Mouse (Mus musculus) large intestine, adult 2 months (tissue): ENCODE data around the gene Snx21. TPM values are rescaled to one million over a fixed set of nuclear protein-coding genes. Genes with fewer than 3 reads are reported as not detected.
A peak's percentile ranks its signal among the peaks of the same experiment; 100 is the strongest.
"Not testable (repeated sequence)": the region's sequence is repeated elsewhere in the genome, so short reads cannot be mapped to it uniquely, and the experiment has no call there.

Experiments
- DNase-seq: peaks from one replicate; pipeline ENCODE4 v3.0.0-alpha.2; 2012; ENCODE audit warnings: low read depth, low spot score
- WGBS: fragments of 180-500 bp; shearing (Covaris S2); methylation state at CpG from one replicate; pipeline ENCODE4 v1.1.7; 2018; 5-methylcytosine and 5-hydroxymethylcytosine counted together
- polyA plus RNA-seq: library from polyadenylated mRNA; depleted of rRNA; stranded (reverse); fragments of >200 nt; gene quantifications from 2 replicates; pipeline ENCODE4 v1.2.3, GENCODE M21; 2012

Gene Snx21
- polyA plus RNA-seq, 1 experiment, result 9.9 TPM

DNA sequence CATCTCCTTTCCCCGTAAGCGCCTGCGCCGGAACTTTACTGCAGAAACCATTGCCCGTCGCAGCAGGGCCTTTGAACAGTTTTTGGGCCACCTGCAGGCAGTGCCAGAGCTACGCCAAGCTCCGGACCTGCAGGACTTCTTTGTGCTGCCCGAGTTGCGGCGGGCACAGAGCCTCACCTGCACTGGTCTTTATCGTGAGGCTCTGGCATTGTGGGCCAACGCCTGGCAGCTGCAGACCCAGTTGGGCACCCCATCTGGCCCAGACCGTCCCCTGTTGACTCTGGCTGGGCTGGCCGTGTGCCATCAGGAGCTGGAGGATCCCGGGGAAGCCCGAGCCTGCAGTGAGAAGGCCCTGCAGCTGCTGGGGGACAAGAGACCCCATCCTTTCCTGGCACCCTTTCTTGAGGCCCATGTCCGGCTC lies 6.2 kb downstream of the Snx21 start:
- 86% methylated on average over 18 of the region's 18 CpGs for WGBS
- DNase-seq, result no peak

DNA sequence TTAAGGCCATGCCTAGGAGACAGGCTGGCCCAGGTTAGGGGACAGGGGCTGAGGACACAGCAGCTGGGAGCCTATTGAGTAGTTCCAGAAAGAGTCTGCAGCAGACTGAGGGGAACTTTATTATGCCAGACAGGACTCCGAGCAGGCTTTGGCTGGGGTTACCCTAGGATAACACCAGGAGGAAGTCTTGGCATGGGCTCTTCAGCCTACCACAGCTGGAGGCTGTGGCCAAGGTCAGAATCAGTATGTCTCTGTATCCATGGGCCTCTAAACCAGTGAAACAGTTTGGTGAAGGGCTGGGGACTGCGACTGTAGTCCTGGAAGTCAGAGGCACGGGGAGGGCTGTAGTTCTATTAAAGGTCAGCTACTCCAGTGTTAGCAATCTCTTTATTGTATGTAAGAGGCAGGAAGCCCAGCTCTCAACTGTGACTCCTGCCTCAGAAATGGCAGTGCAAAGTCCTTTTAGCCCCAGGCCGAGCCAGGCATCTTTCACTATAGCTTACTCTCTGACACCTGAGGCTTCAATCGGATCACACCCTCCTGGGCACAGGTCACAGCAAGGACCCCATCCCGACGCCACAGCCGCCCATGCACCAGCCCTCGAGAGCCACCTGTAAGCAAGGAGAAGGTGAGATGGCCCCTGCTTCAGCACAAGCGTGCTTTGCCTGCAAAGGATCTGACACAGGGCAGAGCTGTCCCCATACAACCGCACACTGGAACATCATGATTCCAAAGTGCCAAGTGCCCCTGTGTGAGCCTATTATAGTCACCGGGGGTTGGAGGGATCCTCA lies 7.0 kb downstream of the Snx21 start:
- WGBS, result 89% methylated on average over 12 of the region's 12 CpGs
- DNase-seq, result no peak

DNA sequence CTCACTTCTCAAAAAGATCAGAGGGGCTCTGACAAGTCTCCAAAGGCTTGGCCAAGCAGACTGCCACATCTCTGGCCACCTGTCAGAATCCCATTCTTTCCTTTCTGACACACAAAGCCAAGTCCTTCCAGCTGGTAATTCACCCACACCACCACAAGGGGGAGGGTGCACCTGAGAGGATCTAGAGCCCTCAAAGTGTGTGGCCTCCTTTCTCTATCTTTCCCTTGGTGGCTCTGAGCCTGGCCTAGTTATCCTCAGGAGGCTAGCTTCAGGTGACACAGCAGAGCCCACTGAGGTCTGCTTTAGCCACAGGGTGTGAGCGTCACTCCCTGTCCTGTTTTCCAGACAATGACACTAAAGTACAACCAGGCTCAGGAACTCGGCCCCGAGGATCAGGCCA lies 7.6 kb downstream of the Snx21 start:
- whole genome bisulfite sequencing, result 77% methylated on average over 3 of the region's 3 CpGs

DNA sequence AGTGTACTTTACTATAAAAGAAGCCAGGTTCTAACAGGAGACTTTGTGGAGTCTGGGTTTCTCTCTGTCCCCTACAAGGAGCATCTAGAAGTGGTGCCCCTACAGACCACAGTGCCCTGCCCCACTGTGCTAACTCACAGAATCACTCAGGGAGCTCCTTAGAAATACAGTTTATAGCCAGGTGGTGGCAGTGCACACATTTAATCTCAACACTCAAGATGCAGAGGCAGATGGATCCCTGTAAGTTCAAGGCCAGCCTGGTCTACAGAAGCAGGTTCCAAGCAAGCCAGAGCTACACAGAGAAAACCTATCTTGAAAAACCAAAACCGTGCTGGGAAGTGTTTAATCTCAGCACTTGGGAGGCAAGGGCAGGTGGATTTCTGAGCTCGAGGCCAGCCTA lies 8.1 kb downstream of the Snx21 start:
- 92% methylated on average over 2 of the region's 2 CpGs for WGBS
- no peak for DNase-seq

More for the DNA sequence above, 7.6 kb downstream of the Snx21 start:
- no peak for DNase-seq

DNA sequence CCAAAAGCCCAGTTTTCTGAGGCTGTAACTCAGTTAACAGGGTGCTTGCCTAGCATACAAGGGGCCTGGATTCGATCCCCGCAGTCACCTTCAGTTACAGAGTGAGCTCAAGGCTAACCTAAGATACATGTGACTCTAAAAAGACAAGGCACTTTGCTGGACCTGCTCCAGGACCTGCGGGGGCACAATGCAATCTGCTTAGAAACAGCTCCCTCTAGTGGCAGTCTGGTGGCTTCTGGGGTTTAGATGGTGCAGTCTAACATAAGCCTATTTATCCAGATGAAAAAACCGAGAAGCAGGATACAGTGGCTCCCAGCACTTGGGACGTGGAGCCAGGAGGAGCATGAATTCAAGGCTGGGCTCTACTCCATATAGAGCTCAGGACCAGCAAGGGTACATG lies 8.7 kb downstream of the Snx21 start:
- WGBS, result 16% methylated on average over 5 of the region's 5 CpGs
- DNase-seq, result no peak

DNA sequence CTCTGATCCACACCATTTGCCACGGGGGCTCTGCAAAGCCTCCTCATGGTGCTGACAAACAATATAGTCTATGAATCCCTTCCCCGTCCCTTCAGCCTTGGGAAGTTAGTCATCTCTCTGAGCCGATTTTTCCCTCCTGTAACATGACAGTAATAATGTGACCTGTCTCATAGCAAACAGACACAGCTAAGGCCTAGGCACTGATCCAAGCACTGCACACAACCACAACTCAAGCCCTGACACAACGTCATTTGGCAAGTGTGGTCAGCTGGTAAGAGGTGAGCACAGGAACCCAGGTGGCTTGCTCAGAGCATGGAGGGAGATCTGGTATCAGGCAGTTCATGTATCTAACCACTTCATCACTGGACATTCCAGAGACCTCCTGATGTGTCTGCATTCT lies 10.2 kb downstream of the Snx21 start:
- WGBS, result 68% methylated on average over 4 of the region's 4 CpGs
- DNase-seq, result no peak

DNA sequence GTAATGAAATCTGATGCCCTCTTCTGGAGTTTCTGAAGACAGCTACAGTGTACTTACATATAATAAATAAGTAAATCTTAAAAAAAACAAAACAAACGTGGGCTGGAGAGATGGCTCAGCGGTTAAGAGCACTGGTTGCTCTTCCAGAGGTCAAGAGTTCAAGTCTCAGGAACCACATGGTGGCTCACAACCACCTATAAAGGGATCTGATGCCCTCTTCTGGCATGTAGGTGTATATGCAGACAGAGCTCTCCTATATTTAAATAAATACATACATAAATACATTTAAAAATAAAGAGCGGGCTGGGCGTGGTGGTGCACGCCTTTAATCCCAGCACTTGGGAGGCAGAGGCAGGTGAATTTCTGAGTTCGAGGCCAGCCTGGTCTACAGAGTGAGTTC lies 12.9 kb downstream of the Snx21 start:
- 57% methylated on average over 6 of the region's 6 CpGs for WGBS
- DNase-seq, result not testable (repeated sequence)

DNA sequence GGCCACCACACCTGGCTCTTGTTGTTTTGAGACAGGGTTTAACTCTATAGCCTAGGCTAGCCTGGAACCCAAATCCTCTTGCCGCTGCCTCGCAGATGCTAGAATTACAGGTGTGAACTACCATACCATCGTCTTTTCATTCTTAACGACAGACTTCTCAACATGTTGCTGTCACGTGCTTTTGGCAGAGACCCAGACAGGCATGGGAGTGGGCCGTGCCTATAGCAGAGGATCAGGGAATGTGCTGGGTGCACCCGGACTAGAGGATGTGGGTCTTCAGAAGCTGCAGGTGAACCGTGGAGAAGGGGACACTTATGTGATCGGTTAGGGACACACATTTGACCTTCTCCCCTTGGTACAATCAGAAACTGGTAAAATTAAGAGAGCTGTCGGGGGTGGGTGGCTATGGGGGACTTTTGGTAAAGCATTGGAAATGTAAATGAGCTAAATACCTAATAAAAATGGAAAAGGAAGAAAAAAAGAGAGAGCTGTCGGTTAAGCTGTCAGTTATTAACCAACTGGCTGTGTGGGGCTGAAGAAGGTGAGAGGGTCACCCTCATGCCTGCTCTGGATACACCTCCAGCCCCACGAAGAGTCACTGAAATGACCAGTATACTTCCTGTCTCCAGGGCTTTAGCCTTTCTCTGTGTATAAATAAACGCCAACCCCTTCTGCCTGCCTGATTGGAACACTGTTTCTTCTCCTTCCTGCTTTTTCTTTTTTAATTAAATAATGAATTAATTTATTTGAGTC lies 14.8 kb downstream of the Snx21 start:
- WGBS, result 82% methylated on average over 13 of the region's 13 CpGs

DNA sequence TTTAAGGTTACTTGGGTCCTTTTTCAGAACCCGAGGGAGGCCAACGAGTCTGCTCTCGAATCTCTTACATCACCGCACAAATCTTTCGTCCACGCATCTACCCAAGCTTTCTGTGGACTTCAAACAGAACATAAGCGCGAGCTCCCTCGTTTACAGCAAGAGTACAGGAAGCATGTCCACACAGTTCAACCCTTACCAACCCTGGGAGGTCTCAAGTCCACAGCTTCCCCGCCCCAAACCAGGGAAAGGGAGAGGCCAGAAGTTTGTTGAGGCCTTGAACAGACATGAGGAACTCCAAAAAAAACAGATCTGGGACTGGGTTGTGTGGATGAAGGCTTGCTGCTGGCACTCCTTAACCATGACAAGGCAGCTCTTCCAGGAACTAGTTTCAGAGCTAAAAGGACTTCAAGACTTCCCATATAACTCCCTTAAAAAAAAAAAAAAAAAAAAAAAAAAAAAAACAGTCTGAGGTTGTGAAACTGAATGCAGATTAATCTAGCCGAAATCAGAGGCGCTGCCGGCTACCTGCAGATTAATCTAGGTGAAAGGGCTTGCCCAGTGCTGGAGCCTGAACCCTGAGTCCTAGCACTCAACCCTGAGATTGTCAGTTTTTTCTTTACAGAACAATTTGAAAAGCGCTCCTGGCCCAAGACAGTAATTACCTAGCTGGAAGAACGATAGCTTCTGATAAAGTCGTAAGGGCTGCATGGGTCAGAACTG lies 17.7 kb downstream of the Snx21 start:
- 38% methylated on average over 16 of the region's 16 CpGs for WGBS
- DNase-seq, result no peak

More for the DNA sequence above, 14.8 kb downstream of the Snx21 start:
- no peak for DNase-seq

DNA sequence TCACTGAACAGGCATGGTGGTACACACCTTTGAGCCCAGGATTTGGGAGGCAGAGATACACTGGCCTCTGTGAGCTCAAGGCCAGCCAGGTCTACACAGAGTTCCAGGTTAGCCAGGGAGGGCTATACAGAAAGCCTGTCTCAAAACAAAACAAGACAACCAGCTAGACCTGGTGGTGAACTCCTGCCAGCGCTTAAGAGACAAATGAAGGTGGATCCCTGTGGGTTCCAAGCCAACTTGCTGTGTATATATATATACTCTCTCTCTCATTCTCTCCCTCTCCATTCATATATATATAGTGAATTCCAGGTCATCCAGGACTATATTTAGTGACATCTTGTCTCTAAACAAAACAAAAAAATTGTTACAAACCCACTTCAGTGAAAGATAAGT lies 18.3 kb downstream of the Snx21 start:
- WGBS, result 28% methylated on average over 1 of the region's 1 CpGs
- no peak for DNase-seq

DNA sequence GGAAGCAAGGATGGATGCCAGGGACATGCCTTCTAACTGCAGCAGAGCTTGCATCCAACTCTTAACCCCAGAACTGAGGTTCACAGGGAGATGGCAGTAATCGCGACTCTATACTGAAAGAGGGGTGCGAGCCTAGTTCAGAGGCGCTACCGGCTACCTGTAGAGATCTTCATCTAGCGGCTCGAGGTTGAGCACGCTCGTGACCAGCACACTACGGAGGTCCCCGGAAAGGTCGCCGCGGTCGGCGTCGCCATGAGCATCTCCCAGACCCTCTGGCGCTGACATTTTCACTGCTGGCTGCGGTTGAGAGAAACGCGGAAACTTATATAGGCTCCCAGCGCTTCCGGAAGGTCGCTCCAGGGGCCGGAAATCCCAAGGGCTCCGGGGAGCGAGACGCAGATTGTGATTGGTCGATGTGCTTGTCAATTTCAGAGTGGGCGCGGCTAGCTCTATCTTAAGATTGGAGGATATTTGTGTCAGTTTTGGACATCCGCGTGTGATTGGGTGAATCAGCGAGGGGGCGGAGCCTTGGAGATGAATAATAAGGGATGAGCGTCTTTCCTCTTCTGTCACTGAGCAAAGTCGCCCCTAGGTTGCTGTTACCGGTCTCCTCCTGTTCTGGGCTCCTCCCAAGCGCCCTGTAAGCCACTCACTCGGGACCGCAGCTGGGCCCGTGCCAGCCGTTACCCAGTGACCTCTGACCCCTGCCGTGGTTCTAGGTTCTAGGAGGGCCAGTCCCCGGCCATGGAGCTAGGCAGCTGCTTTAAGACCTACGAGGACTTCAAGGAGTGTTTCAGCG lies 19.1 kb downstream of the Snx21 start, which contains the start of the genes Acot8 and Zswim3:
Gene Acot8, minus strand, starts transcription at position 350 of the 799 bp plus-strand sequence.
Gene Zswim3, plus strand, starts transcription at position 566 of the 799 bp plus-strand sequence.
- WGBS, result under 1% methylated on average over 47 of the region's 47 CpGs
- DNase-seq, result peak; percentile 97

DNA sequence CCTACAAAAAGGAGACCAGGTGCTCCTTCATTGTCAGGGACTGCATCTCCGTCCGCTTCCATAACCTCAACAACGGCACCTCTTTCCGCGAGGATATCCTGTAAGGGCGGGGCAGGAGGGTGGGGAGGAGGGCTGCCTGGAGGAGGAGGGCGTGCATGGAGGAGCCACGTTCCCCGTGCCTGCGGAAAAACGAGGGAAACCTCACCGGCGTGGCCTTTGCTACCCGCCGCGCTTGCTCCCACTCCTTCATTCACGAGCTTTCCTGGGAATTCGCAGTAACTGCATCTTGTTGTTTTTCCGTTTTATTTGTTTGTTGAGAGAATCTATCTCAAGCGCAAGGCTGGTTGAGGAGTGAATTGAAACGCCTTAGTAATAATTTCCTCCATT lies 19.7 kb downstream of the Snx21 start:
- WGBS, result under 1% methylated on average over 21 of the region's 21 CpGs
- no peak for DNase-seq

DNA sequence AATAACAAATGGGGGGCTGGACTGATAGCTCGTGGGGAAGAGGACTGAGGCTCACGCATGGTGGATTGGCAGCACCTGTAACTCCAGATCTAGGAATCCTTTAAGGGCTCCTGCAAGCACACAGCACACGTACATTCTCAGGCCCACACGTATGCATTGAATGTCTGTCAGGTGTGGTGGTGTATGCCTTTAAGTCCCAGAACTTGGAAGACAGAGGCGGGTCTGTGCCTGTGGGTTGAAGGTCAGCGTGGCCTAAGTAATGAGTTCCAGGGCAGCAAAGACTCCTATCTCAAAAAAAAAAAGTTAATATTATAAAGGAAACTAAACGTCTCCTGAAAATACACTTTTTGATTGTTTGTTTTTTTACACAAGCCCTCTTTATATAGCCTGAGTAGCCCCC lies 21.0 kb downstream of the Snx21 start:
- DNase-seq, result no peak
- 32% methylated on average over 7 of the region's 7 CpGs for WGBS

DNA sequence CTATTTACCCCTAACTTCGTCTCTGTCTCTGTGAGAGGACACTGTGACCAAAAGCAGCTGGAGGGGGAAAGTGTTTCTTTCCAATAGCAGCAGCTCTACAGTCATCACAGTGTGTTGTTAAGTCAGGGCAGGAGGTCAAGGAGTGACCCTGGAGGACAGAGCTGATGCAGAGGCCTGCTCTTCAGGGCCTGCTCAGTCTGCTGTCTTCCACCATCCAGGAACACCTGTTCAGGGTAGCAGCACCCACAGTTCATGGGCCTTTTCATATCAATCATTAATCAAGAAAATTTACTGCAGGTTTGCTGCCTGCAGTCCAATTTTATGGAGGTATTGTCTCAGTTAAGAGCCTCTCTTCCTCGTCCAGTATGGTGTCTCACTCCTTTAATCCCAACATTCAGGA lies 27.9 kb downstream of the Snx21 start:
- 26% methylated on average over 2 of the region's 2 CpGs for WGBS
- no peak for DNase-seq

DNA sequence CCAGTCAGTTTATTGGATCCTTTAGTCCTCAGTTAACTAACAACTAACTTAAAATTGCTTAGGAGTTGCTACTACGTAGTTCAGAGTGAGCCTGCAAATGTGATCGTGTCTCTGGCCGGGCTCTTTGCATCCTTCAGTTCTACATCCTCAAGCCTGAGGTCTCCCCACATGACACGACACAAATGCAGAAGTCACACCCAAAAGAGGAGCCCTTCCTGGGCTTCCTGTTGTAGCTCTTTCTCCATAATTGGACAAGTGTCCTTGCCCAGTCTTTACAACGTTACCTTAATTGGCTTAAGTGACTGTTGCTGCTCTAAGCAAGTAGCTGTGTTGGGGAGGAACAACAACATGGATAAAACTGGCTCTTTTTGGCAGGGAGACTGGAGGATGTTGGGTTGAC lies 29.7 kb downstream of the Snx21 start:
- WGBS, result 62% methylated on average over 5 of the region's 5 CpGs

DNA sequence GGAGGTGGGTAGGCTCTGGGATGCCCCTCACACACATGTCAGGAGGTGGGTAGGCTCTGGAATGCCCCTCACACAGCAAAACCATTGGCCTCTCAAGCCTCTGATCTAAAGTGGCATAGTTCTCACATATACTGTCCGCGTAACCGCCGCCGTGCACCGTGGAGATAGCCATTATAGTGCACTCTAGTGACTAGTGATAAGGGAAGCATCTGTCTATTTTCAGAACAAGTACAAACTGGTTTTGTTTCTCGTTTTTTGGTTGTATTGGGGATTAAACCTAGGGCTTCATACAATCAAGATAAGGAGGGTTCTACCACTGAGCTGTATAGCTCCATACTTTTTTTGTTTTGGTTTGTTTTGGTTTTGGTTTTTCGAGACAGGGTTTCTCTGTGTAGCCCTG lies 30.2 kb downstream of the Snx21 start:
- WGBS, result 90% methylated on average over 8 of the region's 8 CpGs
- DNase-seq, result no peak

More for the DNA sequence above, 29.7 kb downstream of the Snx21 start:
- DNase-seq, result no peak

DNA sequence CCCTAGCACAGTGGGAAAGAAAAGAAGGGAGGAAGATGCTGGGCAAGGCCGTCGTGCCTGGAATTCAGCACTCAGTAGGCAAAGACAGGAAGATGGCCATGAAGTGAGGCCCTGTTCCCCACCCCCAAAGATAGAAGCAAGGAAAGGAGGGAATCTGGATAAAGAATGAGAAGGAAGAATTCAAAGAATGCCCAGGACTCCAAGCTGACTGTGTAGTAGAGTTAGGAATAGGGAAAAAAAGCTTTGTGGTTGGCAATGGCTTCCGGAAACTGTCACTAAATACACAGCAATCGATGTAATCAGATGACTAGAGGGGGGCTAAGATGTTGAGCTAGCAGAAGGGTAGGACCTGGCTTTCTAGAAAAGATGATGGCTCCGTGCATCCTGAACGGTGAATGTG lies 31.6 kb downstream of the Snx21 start:
- WGBS, result 87% methylated on average over 6 of the region's 6 CpGs
- DNase-seq, result no peak

DNA sequence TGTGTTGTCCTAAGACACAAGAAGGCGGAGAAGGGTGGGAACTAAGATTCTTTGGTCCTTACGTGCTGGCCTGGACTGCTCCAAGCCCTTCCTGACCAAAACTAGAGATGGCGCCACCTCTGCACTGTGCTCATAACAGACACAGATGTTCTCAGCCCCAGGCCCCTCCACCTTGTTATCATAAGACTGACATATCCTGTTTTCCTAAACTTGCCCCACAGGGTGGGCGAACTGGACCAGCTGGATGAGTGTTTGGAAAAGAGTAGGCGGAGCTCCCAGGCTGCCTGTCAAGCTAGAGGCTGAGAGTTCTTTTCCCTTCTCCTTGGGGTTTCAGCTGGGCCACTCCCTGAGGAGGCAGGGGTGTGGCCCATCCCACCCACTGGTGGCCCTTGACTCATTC lies 32.1 kb downstream of the Snx21 start:
- 76% methylated on average over 5 of the region's 5 CpGs for WGBS

DNA sequence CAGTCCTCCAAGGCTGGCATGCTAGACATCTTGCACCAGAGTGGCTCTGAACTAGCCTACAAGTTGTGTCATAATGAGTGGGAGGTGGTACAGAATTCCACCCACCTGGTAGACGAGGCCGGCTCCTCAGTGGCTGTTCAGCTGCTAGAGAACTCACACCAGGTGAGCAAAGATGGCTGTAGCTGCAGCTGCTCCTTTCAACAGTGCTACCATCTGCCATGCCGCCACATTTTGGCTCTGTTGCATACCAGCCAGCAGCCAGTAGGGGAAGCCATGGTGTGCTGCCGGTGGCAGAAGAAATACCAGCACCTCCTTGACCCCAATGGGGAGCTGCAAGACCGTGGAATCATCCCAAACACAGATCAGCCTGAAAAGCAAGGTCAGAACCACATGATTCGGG lies 35.4 kb downstream of the Snx21 start:
- WGBS, result 91% methylated on average over 6 of the region's 6 CpGs
- DNase-seq, result no peak

More for the DNA sequence above, 32.1 kb downstream of the Snx21 start:
- no peak for DNase-seq
